Mouse (Mus musculus) heart, adult 8-10 months (tissue): ENCODE measurements around the gene Cldn20. TPM values are rescaled to one million over a fixed set of nuclear protein-coding genes. Genes with fewer than 3 reads are reported as not detected.
A peak's percentile ranks its signal among the peaks of the same experiment; 100 is the strongest.

Source experiments
- DNase-seq: peaks from one replicate; pipeline ENCODE4 v3.0.0; 2022; ENCODE audit warnings: low spot score
- total RNA-seq, 4 experiments: library from RNA; stranded (reverse); gene quantifications; 2 replicates each; pipeline ENCODE4 v1.2.4; 2022

The Cldn20 gene
- not detected for total RNA-seq

DNA sequence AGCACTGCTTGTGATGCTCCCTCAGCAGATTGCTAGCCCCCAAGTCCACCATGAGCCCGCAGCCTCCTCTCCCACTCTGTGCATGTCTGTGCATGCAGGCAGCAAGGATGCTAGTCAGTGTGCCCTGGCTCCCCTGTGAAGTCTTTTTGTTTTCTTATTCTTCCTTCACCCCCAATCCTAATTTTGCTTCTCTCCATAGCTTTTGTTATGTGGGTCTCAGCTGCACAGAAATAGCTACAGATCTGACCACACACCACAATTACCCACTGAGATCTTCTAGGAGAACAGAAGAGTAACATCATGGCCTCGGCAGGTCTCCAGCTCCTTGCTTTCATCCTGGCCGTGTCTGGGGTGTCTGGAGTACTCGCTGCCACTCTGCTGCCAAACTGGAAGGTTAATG, at the start of gene Cldn20:
Cldn20 (plus strand) TSS at position 301 of the 400 bp plus-strand sequence.
- DNase-seq = no peak

DNA sequence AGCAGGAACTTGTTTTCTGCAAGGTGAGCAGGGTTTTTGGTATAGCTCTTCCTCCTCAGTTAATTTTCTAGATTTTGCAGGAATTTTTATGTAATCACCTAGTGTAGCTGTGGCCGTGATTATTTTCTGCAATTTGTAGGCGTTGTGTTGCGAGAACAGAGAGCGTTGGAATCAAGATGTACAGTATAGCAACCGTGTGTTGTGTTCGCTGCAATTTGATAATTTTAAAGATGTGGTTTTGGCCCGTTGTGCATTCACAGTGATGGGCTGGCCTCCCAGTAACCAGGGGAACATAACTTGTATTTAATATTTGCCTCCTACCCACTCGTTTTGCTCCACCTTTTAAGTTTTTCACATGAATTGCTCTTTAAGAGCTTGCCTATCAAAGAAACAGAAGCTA, 49.3 kb upstream of the Cldn20 start:
- no peak for DNase-seq

DNA sequence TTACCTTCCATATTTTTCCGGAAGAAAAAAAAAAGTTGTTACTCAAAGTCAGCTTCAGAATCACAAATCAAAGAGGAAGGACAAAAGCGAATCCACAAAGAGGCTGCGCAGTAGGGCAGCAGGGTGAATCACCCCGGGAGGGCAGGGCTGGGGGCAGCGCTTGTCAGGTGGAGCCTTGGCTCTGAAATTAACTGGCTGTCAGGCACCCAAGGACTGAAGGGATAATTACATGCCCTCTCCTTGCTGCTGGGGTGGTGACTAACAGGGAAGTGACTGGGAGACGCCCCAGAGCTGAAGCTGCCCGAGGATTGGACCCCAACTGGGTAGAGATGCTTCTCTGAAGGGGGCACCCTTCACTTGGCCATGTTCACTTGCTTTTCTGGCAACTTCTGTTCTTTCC, 46.5 kb upstream of the Cldn20 start:
- no peak for DNase-seq

DNA sequence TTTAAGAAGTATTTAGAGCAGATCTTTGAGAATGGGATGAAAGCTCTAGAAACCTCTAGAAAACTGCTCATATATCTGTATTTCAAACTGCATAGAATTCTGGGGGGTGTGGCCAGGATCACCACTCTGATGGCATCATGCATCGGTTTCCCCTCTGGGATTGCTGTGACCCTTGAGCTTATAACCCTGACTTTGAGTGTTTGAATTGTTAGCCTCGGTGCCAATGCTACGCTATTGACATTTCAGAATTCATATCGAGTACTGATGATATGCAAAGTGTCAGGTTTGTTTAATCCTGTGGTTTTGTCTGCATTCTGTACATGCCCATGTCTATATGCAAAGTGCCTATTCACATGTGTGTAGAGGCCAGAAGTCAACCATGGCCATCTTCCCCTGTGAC, 45.1 kb upstream of the Cldn20 start:
- DNase-seq = no peak

DNA sequence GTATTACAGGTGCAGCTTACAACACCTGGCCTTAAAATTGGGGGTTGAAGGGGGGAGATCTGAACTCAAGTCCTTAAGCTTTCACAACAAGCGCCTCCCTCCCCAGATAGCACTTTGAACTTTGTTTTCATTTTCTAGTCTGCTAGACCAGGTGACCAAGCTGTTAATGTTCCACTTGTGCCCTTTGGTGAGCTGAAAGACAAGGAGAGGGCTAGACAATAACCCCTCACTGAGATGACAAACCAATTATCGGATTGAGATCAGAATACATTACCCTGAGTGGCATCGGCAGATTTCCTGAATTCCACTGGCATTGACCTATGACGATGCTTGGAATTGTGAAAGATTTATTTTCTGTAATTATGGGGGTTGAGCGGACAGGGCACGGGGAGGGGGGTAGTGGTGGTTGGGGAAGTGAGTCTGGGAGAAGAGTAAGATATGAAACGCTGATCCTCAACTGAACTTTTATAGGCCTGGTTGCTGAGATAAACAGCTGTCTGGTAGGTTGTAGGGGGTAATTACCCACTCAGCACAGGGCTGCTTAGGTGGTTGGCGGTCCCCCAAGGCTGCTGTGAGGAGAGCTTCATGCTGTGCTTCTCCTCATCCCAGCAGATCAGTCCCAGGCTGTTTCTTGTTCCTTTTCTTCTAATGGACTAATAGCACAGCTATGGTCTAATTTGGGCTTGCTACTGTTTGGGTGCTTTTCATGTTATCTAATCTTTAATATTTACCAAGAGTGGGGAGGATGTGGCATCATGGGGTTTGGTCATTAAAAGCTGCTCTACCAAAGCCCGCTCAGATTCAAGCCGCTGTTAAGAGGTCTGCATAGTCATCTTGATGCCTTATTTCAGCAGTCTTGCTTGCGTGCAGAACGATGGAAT, 44.4 kb upstream of the Cldn20 start:
- no peak for DNase-seq

DNA sequence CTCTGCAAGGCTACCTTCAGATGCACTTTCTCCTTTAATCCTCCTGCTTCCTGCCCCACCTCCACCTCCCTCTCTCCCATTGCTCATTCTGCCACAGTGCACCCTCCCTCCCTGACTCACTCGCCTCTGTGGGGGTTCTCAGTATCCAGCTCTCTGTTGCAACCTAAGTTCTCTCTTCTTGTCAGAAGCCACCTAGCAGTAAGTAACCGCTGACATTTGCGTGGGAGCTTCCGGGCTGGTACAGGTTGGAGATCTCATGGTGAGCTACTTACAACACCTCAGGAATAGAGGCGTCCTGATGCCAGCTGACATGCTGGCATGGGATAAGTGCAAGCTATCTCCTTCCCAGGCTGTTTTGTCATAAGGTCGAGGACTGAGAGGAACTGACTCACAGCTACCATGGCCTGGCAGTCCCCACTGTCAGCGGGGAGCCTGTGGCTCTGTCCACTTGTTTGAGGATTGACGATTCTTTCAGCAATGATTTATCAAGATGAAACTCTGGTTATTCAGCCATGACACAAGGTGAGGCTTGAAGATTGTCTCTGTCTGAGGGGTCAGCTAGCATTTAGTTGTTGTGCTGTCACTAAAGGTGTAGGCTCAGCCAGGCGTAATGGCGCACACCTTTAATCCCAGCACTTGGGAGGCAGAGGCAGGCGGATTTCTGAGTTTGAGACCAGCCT, 42.0 kb upstream of the Cldn20 start:
- no peak for DNase-seq

DNA sequence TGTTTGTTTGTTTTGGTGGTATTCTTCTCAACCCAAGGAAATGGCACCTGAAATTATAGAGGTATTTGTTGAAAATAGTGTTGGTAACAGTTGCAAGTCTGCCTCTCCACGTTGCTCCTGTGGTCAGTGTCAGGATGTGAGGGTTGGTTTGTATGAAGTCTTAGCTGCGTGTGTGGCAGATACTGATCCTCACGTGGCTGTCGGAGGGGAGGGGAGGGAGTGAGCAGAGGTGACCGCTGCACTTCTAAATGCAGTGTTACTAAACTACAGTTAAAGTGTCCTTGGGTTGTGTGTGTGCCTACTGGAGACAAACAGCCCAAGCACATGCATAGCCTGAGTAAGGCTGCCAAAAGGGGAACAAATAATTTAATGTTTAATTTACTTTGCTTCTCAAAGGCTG, 41.3 kb upstream of the Cldn20 start:
- no peak for DNase-seq

DNA sequence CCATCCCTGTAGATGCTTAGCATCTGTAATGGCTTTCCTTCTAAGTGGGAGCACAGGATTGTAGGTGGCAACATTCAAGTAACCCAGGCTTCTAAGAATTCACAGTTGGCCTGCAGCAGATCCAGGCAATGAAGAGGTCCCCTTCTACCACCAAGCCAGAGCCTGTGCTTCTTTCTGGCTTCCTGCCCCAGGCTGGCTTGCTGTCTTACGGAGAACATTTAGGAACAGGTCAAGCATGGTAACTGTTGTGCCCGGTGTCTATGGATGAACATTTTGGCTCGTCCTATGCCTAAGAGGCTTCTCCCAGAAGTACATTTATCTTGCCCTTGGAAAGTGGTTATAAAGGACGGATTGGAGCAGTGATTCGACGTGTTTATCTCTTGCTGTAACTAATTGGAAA, 40.7 kb upstream of the Cldn20 start:
- no peak for DNase-seq

DNA sequence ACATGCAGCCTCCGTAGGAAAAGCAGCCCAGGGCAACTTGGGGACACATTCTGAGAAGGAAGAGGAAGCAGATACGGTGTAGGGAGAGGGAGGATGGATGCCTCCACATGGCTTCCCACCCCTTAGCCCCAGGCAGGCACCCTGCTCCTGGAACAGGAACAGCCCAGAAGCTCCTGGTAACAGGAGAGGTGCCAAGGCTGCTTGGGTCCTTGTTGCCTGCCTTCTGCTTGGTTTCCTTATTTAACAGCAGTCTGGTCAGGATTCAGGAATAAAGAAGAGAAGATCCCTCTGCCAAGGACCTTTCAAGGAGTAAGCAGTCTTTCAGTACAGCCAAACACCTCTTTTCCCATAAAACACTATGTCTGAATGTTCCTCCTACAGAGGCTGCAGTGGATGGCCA, 36.8 kb upstream of the Cldn20 start:
- DNase-seq = no peak

DNA sequence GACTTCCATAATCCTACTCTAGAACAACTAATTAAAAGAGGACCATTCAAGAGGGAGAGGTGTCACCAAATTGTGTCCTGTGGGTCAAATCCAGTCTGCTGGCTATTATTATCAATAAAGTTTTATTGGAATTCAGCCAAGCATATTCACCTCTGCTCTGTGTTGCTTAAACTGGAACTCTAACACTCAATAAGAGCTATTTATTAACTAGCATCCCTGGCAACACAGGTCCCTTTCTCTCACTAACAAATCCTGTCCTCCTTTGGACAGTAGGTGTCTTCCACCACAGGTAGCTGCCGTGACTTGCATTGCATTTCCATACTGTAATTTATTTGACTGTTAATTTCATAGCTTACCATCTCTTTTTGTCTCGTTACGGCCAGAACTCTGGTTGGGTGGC, 36.3 kb upstream of the Cldn20 start:
- DNase-seq = no peak

DNA sequence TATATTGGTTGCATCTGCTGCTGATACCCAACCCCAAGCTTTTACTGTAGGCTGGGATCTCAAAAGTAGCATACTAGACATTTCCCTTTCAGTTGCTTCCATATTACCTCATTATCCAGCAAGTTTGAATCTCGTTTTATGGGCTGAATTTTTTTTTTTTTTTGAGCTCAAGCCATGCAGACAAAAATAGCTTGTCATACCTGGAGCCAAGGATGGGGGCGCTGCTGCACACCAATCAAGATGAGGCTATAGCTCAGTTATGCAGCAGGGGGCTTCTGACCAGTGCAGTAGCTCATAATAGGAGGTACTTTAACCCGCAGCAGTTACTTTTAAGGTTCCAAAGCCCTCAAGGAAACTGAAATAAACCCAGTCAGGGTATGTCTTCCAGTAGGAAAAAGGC, 34.3 kb upstream of the Cldn20 start:
- no peak for DNase-seq

DNA sequence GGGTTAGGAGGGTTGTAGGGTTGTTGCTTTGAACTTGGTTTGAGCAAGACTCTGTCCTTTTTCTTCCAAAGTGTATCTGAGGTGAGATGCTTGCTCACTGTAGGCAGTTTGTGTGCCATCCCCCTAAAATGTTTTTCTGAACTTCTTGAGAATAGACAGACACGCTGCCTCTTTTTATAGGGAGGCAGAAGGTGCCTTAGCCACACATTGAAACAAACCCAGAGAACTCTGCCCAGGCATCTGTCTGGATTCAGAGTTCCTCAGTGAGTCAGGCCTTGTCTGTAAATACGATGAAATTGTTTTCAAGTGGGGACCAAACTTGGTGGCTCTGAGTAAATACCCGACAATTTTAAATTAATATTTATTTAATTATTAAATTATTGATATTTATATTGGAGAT, 33.8 kb upstream of the Cldn20 start:
- no peak for DNase-seq

DNA sequence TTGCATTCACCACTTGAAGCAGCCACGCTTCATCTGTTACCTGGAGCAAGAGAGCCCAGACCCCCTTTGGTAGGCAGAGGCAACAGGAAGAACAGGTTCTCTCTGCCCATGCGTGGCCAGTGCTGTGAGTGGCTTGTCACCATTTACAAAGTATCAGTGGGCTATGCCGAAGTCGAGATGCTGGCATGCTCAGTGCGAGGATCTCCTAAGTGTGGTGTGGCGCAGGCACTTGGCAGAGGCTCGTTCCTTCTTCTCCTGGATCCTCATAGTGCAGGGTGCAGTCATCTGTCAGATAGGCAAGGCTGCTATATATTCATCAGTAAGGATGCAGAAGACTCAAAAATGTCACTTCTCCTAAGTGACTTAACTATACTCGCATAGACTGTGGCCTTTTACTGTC, 32.9 kb upstream of the Cldn20 start:
- DNase-seq = no peak

DNA sequence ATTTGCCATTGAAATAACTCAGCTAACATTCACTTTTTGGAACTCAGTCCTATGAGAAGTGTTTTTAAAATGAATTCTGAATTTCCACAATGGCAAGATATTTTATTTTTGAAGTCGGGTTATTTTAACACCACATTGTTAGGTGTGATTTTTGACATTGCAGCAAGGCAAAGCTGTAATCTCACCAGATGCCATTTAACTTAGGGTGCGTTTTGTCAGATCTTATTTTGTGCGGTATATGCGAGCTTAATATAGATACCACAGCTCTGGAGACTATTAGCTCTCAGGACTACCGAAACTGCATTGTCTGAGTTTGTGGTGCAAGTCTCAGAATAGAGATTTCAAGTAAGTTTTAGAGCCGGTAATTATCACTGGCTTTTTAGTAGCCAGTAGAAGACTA, 32.3 kb upstream of the Cldn20 start:
- no peak for DNase-seq

DNA sequence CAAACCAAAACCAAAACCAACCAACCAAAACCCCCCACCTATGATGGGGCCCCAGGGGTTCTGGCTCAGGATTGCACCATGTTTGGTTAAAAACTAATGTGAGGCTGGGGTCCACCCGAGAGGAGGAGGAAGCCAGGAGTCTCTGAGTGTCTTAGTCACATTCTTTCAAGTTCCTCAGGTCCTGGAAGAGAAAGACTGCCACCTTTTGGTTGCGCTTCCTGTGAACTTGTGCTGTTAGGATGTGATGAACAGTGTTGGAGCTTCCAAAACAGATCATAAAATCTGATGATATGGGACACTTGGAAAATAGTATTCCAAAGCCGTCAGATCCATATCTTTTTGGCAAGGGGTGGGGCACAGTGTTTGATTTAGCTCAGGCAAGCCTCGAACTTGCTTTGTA, 31.4 kb upstream of the Cldn20 start:
- DNase-seq = no peak

DNA sequence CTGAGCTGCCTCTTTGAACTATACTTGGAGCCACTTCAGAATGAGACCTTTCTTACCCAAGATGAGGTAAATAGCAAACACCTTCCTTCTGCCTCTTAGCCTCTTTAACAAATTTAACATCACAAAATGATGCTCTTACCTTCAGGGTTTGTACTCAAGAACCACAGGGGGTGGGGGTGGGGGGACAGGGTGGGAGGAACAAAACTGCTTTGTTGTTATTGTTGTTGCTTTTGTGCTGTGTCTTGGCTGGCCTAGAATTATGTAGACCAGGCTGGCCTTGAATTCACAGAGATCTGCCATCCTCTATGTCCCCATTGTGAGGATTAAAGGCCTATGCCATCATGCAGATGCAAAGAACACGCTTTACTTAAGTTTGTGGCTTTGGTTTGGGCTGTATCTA, 26.6 kb upstream of the Cldn20 start:
- no peak for DNase-seq

DNA sequence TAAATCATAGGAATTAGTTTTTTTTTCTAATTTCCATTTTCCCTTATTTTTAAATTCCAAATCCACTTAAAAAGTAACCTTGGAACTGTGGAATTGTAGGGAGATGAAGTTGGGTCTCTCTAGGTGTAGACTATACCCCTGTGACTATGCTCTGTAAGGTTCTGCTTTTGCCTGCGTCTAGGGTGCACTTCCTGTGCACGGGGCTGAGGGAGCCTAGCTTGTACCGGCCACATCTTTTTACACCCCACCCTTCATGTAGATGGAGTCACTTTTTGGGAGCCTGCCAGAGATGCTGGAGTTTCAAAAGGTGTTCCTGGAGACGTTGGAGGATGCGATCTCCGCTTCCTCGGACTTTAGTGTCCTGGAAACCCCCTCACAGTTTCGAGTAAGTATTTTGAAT, 25.8 kb upstream of the Cldn20 start:
- no peak for DNase-seq

DNA sequence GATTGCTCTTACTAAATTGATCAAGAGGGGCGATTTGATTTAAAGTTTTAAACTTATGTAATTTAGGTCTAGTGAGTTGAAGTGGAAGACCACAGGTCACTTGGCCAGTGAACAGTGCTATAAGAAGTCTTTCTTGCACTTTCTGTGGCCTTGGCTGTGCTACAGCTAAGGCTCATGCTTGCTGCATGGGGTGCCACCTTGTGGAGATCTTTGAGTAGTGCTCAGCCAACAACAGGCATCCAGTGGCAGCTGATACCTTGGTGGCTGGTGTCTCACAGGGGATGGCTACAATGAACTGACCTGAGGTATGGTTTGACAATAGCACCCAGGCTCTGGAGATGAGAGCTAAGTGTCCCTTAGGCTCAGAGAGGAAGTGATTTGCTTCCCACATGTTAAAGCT, 22.5 kb upstream of the Cldn20 start:
- peak; percentile 50 for DNase-seq

DNA sequence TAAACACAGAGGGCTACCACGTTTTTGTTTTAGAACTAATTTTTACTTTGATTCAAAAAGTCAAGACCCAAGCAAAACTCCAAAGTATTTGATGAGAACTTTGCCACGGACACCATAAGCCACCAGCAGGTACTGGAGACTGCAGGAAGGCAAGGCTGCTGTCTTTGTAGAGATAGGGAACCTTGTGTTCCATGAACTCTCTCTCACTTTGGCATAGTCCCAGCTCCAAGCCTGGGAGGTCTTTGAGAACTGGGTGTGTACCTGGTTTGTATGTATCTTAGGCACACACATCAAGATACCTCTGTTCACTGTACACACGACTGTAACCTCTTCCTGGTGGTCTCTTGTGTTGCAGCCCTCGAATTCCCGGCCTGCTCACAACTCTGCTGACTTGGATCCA, 18.0 kb upstream of the Cldn20 start:
- no peak for DNase-seq

DNA sequence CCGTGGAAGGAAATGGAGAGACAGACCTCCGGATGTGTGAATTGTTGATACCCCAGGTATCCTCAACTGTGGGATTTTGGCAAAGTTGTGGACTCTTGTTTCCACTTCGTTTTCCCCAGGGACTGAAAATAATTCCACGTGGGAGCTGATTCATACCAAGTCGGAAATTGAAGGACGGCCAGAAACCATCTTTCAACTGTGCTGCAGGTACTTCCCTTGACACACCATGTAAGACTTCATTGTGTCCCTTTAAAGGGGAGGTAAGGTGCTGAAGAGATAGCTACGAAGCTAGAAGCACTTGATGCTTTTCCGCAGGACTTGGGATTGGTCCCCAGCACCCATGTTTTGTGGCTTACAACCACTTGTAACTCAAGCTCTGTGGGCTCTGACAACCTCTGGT, 16.5 kb upstream of the Cldn20 start:
- DNase-seq = no peak

DNA sequence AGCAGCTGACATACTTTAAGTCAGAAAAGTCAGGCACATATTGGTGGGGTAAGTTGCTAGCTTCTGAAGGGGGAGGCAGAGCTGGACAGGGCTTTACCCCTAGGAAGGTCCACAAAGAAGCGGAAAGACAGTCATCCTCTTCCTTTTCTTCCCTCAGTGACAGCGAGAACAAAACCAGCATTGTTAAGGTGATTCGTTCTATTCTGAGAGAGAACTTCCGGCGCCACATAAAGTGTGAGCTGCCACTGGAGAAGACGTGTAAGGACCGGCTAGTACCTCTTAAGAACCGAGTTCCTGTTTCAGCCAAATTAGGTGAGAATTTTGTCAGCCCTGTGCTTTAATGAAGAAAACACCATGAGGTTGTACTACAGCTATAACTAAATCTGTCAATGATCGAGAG, 15.9 kb upstream of the Cldn20 start:
- no peak for DNase-seq

DNA sequence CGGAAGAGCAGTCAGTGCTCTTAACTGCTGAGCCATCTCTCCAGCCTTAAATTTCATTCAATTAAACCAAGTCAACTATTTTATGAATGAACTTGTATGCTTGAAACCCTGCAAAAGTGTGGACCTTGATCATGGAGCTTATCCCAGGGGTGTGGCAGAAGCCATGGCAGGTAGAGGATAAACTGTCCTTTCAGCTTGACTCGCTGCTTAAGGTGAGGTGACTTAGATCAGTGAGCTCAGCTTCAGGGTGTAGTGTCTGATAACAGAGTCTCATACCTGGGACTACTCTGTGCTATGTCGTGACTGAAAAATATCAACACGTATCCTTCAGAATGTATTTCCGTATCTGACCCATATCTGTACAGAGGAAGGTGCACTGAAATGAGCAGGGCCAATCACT, 12.0 kb upstream of the Cldn20 start:
- DNase-seq = no peak

DNA sequence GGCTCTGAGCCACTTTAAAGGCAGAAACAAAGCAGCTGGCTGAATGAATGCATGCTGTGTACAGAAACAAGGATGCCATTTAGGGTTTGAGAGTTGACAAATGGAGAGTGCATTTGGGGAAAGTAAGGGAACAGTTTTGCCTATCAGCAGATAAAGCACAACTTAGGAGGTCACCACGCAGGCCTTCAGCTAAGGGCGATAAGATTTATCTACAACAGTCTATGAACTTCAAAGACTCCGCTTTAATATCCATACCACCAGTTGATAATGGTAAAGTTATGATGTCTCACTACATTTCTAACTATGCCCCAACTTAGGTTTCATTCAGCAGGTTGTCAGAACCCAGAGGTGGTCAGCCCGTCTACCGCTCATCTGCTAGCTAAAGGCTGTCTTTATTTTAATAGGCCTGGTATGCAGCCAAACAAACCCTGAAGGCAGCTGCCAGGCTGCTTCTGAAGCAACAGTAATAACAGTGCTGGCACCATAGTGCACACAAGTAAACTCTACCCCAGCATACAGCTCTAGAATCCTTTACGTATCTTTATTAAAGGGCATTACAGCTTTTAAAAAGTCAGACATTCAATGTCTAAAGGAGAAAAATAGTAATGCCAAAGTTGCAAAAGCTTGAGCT, 4.4 kb upstream of the Cldn20 start:
- no peak for DNase-seq
